Mouse (Mus musculus) limb, embryonic 14.5 days (tissue): ENCODE measurements at regions not wholly inside any gene's neighbourhood (a gene's known extent, or its start where the extent isn't known, plus 50 kb on each side); places are given as distances from the start of the nearest gene placed in this dataset.

Source experiments
- ATAC-seq: fragments of 200-750 bp; cut with Nextera tagmentation; 2 replicates; pipeline ENCODE4 v1.8.0; 2017; ENCODE audit warnings: low read depth, moderate number of reproducible peaks, moderate TSS enrichment; ENCODE audit not compliant: low FRiP score
- DNase-seq: peaks from one replicate; pipeline ENCODE4 v3.0.0-alpha.2; 2015; ENCODE audit warnings: low spot score
- H3K27ac ChIP-seq: fragments of 300-500 bp; sonication (generic); replicated peaks from 2 replicates; pipeline ENCODE4 v1.5.1; 2014; ENCODE audit warnings: low read depth, mild to moderate bottlenecking, low read length, moderate library complexity, mixed read lengths
- H3K27me3 ChIP-seq: fragments of 300-500 bp; sonication (generic); 2 replicates; pipeline ENCODE4 v1.6.1; 2014; ENCODE audit warnings: low read length, mixed read lengths; ENCODE audit not compliant: control insufficient read depth, insufficient read depth
- H3K36me3 ChIP-seq: fragments of 300-500 bp; sonication (generic); 2 replicates; pipeline ENCODE4 v1.6.1; 2014; ENCODE audit warnings: mild to moderate bottlenecking, low read length, moderate library complexity, mixed read lengths; ENCODE audit not compliant: control insufficient read depth, insufficient read depth
- H3K4me1 ChIP-seq: fragments of 300-500 bp; sonication (generic); 2 replicates; pipeline ENCODE4 v1.6.1; 2014; ENCODE audit warnings: antibody characterized with exemption, low read length, mixed read lengths; ENCODE audit not compliant: control insufficient read depth, insufficient read depth
- H3K4me2 ChIP-seq: fragments of 300-500 bp; sonication (generic); replicated peaks from 2 replicates; pipeline ENCODE4 v1.6.1; 2014; ENCODE audit warnings: low read depth, mild to moderate bottlenecking, low read length, moderate library complexity; ENCODE audit not compliant: severe bottlenecking
- H3K4me3 ChIP-seq: fragments of 300-500 bp; sonication (generic); replicated peaks from 2 replicates; pipeline ENCODE4 v1.5.1; 2014; ENCODE audit warnings: low read length
- H3K9ac ChIP-seq: fragments of 300-500 bp; sonication (generic); 2 replicates; pipeline ENCODE4 v1.6.1; 2014; ENCODE audit warnings: mild to moderate bottlenecking, low read depth, low read length, moderate library complexity; ENCODE audit not compliant: severe bottlenecking
- H3K9me3 ChIP-seq: fragments of 300-500 bp; sonication (generic); 2 replicates; pipeline ENCODE4 v1.6.1; 2016; ENCODE audit warnings: low read length; ENCODE audit not compliant: control insufficient read depth
- POLR2A ChIP-seq: fragments of 200-500 bp; IDR thresholded peaks from 2 replicates; pipeline ENCODE4 v1.8.0; 2012; ENCODE audit warnings: inconsistent platforms, mild to moderate bottlenecking, moderate library complexity, borderline replicate concordance; ENCODE audit not compliant: insufficient read depth, insufficient read length; ENCODE audit errors: extremely low read depth
- WGBS: fragments of 180-500 bp; shearing (Covaris S2); extraction: QIAGEN DNeasy Blood & Tissue Kit; methylation state at CpG from one replicate; pipeline ENCODE4 v1.1.7; 2014; 5-methylcytosine and 5-hydroxymethylcytosine counted together

GRCm38 (mm10) chr17:49172052-49172799, 240.0 kb downstream of the Lrfn2 start:
- ATAC-seq (no peak), DNase-seq (no peak)

DNA sequence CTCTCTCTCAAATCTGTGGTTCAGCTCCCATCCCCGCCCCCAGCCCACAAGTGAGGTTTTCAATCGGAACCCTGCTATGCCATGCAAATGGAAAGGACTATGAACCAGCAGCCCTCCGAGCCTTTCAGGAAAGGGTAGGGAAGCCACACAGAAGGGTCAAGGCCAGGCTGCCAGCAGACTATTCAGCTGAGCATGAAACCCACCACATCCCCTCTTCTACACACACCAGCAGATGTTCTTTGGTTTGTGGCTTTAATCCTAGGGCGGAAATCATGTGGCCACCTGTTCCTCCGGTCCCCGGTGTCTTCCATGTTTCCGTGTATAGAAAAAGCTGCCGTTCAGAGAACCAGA, 240.6 kb downstream of the Lrfn2 start:
- H3K4me2 ChIP-seq, result no peak overlapping the region
- DNase-seq (no peak), ATAC-seq (no peak)
- no peaks in the 10 kb centered on the region for H3K36me3 ChIP-seq
- 61% methylated on average over 8 of the region's 8 CpGs for WGBS
- H3K4me1 ChIP-seq, result peaks cover 8% of the 10 kb centered on the region
- no peaks in the 10 kb centered on the region for H3K9me3 ChIP-seq
- no peak overlapping the region for H3K27ac ChIP-seq
- H3K9ac ChIP-seq, result no peak overlapping the region
- TF ChIP-seq POLR2A, result no peak
- H3K27me3 ChIP-seq, result no peaks in the 10 kb centered on the region
- no peak overlapping the region for H3K4me3 ChIP-seq

More at GRCm38 (mm10) chr17:49172052-49172799, 240.0 kb downstream of the Lrfn2 start:
- Histone ChIP-seq H3K27ac (no peak overlapping the region), H3K9ac (peak overlapping the region; percentile 41), H3K4me3 (peak overlapping the region; percentile 40), H3K36me3 (no peaks in the 10 kb centered on the region), H3K4me2 (peak overlapping the region; percentile 81), H3K27me3 (no peaks in the 10 kb centered on the region), H3K4me1 (peaks cover 8% of the 10 kb centered on the region), H3K9me3 (no peaks in the 10 kb centered on the region)
- 10% methylated on average over 15 of the region's 15 CpGs for WGBS
- TF ChIP-seq POLR2A, result no peak

DNA sequence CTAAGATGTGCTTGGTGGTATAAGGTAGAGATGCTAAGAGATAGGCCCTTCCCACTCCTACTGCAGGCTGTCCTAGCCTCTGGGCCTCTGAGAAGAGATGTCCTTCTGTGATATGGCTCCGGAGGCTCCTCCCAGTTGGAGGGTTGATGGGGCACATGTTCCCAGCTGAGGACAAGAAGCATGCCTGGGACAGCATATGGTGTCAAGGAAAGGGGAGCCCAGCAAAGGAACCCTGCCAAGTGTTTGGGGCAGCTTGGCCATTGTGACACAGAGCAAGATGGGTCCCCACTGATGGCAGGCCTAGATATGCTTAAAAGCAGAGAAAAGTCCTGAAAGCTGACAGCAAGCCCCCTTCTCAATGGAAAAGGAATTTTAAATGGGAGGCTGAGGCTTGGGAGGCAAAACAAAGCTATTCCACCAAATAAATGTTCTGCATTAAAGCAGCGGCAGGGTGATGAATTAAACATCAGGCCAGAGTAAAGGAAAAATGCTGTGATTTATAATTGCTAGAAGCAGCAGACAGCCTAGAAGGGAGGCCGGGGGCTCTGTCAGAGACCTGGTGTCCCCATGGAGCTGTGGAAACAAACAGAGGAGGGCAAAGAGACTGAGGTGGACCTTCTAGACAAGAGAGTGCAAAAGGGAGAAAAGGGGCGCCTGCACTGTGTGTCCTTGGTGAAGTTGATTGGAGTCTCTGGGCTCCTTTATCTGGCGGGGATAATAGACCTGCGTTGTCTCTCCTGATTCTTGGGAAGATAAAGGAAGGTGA, 246.0 kb downstream of the Lrfn2 start:
- no peak overlapping the region for H3K27ac ChIP-seq
- no peak overlapping the region for H3K4me3 ChIP-seq
- no peaks in the 10 kb centered on the region for H3K9me3 ChIP-seq
- TF ChIP-seq POLR2A, result no peak
- 72% methylated on average over 6 of the region's 6 CpGs for WGBS
- no peak for ATAC-seq
- no peaks in the 10 kb centered on the region for H3K36me3 ChIP-seq
- DNase-seq, result no peak
- H3K4me1 ChIP-seq, result no peaks in the 10 kb centered on the region
- H3K9ac ChIP-seq, result no peak overlapping the region
- no peak overlapping the region for H3K4me2 ChIP-seq
- no peaks in the 10 kb centered on the region for H3K27me3 ChIP-seq

GRCm38 (mm10) chr17:49182485-49182884, 245.7 kb upstream of the Mocs1 start:
- Histone ChIP-seq H3K36me3 (no peaks in the 10 kb centered on the region), H3K9me3 (no peaks in the 10 kb centered on the region), H3K4me3 (no peak overlapping the region), H3K9ac (no peak overlapping the region), H3K4me1 (no peaks in the 10 kb centered on the region), H3K4me2 (no peak overlapping the region), H3K27ac (no peak overlapping the region), H3K27me3 (no peaks in the 10 kb centered on the region)
- DNase-seq, result no peak
- TF ChIP-seq POLR2A, result no peak
- no peak for ATAC-seq
- 9% methylated on average over 4 of the region's 4 CpGs for WGBS

DNA sequence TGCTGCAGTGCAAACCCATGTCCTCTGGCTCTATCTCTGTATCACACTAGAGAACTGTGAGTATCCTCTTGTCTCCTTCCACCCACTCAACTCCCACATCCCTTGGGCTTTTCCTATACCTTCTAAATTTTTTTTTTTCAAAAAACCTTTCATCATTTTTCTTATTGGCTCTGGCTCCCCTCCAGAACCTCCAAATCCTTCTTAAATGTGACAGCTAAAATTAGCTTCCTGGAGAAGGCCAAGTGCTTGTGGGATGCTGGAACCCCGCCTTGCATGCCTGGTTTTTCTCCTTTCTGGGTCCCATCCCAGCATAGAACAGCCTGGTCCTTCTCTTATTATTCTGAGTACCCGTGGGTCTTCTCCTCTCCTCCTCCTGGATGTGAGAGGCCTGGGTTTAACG, 244.2 kb upstream of the Mocs1 start:
- no peak overlapping the region for H3K27ac ChIP-seq

More for the DNA sequence above, 244.2 kb upstream of the Mocs1 start:
- Histone ChIP-seq H3K9me3 (no peaks in the 10 kb centered on the region), H3K4me2 (no peak overlapping the region), H3K4me1 (no peaks in the 10 kb centered on the region), H3K4me3 (no peak overlapping the region), H3K36me3 (no peaks in the 10 kb centered on the region), H3K27me3 (no peaks in the 10 kb centered on the region), H3K9ac (no peak overlapping the region)
- no peak for TF ChIP-seq POLR2A
- DNase-seq, result no peak
- ATAC-seq, result no peak
- WGBS, result 61% methylated on average over 3 of the region's 3 CpGs
